Mouse (Mus musculus) brain, adult 10 weeks (tissue): ENCODE data around the gene Tmem251. TPM values are rescaled to one million over a fixed set of nuclear protein-coding genes. Genes with fewer than 3 reads are reported as not detected.

ENCODE experiments used
- polyA plus RNA-seq: library from polyadenylated mRNA; stranded (reverse); fragments of 350-450 nt; fragmentation: Illumina TruSeq; extraction: RNeasy Lipid Tissue Mini Kit (QIAGEN cat#74804); gene quantifications from one replicate; pipeline ENCODE4 v1.2.3, GENCODE M21; 2015; ENCODE audit warnings: low read depth, low replicate concordance

Gene Tmem251
- 5.4 TPM for polyA plus RNA-seq

DNA sequence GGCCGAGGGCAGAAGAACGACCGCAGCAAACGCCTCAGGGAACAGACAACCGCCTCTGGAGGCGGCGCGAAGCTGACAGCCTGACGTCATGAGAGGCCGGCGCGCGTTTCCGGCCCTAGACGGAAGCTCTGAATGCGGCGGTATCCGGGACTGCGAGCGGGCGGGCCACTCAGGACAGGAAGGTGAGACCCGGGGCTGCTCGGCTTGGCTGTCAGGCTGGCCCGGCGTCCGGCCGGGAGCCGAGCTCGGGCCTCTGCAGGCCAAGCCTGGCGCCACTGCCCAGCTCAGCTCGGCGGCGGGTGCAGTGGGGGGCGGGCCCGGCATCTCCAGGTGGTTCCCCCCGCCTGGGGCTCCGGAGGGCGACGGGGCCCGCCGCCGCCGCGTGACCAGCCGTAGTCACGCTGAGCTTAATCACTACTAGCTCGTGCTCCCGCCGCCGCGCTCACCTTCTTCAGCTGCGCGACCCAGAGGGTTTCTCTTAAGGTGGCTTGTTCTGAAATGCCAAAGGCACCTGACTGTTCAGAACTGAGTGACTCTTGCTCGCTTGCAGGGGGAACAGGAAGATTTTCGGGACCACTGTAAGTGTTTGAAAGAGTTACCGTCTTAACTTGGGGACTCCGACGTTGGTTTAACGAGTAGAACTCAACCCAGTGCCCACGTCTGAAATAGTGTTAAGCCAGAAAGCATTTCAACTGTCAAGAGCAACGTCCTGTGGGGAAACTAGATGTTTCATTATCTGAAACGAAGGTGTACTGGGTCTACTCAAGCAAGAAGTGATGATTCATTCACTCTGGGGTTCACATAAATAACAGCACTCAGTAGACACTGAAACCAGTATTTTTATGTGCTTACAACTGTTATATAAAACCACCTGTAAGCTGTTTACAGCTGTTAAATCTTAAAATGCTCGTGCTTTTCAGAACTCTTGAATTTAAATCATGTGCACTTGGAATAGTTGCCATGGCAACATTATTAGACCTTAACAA lies at the start of gene Tmem251, which contains the start of gene Moap1:
Tmem251 (plus strand) TSS at position 174 of the 986 bp plus-strand sequence.
Moap1 (minus strand) TSS at position 73 of the 986 bp plus-strand sequence.

DNA sequence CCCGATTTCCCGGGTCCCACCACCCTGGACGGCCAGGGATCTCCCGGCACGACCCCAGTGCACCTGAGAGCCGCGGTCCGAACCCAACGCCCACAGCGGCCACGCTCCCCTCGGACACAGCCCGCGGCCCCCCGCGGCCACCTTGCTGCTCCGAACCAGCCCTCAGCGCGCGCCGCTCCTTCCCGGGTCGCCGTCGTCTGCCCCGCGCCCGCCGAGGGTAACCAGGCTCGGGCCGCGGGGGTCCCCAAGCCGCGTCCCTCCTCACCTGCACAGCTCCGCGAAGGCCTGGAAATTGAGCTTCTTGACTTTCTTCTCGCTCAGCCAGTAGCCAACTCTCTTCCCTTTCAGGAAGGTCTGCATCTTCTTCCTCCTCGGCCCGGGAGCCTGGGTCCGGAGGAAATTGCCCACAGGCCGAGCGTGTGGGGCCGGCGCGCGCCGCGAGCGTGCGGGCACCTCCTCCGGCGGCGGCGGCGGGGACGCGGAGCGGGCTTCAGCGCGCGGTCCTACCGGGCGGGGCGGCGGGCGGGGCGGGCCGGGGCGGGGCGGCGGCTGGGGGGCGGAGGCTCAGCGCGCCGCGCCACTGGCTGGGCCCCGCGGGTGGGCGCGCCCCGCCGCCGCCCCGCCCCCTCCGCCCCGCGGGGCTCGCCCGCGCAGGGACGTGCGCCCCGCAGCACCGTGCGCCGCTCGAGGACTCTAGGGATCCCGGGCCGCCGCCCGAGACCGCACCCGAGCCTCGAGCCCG lies 38.9 kb upstream of the Tmem251 start, which contains the start of gene Itpk1:
Itpk1 (minus strand) TSS at position 474 of the 742 bp plus-strand sequence.

DNA sequence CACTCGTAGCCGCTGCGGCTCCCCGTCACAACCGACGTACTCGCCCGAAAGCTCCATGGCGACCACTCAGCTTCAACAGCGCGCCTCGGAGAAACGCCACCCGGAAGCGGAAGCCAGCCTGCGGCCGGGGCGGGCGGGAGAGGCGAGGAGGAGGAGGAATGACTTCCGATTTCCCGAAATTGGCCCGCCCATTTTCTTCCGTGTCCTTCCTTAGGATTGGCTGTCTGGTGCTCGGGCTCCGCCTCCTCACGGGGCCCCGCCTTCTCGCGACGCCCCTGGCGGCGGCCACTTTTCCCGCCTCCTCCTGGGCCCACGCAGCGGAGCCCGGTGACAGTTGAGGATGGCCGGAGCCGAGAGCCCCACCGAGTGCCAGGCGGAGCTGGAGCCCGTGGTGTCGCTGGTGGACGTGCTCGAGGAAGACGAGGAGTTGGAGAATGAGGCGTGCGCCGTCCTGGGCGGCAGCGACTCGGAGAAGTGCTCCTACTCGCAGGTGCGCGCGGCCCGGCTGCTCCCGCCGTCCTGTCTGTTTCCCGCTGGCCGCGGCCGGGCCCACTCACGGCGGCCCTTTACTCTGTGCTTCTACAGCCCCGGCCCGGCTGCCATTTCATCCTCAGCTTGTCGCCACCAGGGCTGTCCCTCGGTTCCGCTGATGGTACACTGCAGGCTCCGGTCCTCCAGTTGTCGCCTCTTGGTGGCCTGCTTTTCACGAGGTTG lies 14.3 kb downstream of the Tmem251 start, which contains the start of the genes Gm28051, Gon7 and Ubr7:
Gm28051 (minus strand) TSS at position 77 of the 714 bp plus-strand sequence.
Gon7 (minus strand) TSS at position 115 of the 714 bp plus-strand sequence.
Ubr7 (plus strand) TSS at position 279 of the 714 bp plus-strand sequence.

DNA sequence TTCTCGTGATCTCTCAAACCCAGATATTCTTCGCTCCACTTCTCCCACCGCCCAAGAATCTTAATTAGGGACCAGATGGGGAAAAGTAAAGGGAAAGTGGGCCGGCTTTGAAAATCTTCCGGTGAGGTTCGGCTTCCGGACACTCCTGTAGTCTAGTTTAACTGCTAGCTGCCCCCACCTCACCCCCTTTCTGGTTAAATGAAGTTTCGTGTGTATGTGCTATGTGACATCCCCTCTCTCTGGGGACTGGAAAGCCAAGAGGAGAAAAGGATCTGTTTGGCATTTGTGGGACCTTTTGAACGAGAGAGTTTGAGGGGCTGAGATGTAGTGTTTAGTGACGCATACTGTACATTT lies 14.8 kb downstream of the Tmem251 start, which contains the start of gene Gm20604:
Gm20604 (minus strand) TSS at position 270 of the 354 bp plus-strand sequence.

Other genes starting within 250 kb of the Tmem251 start
- 191 TPM for gene Chga, start 188.8 kb upstream of the Tmem251 start, polyA plus RNA-seq
- 45.3 TPM for gene Itpk1, start 38.8 kb upstream of the Tmem251 start, polyA plus RNA-seq
- 40.9 TPM for gene Moap1, start 101 bp upstream of the Tmem251 start, polyA plus RNA-seq
- not detected for gene Gm28051, start 14.0 kb downstream of the Tmem251 start, polyA plus RNA-seq
- 17.1 TPM for gene Gon7, start 14.0 kb downstream of the Tmem251 start, polyA plus RNA-seq
- 38.4 TPM for gene Ubr7, start 14.2 kb downstream of the Tmem251 start, polyA plus RNA-seq
- 28.7 TPM for gene Gm20604, start 14.9 kb downstream of the Tmem251 start, polyA plus RNA-seq
- gene Btbd7, start 134.7 kb downstream of the Tmem251 start, polyA plus RNA-seq: 9.7 TPM
- not detected for gene Cox8c, start 155.6 kb downstream of the Tmem251 start, polyA plus RNA-seq
- gene Unc79, start 205.1 kb downstream of the Tmem251 start, polyA plus RNA-seq: 21.9 TPM